Mouse (Mus musculus): Measurements from ENCODE around the gene Glyr1. TPM values are rescaled to one million over a fixed set of nuclear protein-coding genes. Genes with fewer than 3 reads are reported as not detected.

Gene Glyr1
- total and polyA plus RNA-seq, 2 experiments = 48.6 to 50.3 TPM

DNA sequence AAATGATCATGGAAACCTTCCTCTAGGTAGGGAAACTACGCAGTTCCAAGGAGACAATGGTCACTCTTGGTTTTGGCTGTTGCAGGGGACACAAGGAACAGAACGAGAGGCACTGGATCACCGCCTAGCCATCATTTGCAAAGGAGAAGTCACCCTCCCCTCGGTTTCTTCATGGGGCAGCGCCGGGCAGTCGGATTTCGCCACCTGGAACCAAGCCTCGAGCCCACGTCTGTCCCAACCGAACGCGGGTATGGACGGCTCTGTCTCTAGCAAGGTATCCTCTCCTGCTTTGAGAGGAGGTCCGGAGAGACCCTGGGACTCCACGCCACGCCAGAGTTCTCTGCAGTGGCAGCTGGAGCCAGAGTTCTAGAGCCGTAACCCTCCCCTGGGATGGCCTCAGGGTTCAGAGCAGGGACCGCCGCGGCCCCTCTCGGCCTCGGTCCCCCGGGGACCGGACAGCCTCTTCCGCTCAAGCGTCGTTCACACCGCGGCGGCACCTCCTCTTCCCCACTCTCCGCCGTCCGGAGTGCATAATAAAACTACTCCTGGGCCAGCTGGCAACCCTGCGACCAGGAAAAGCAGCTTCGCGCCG is 385 bp downstream of the Glyr1 start:
- peak; percentile 29 for DNase-seq (ENCODE audit: extremely low read depth, low read depth, low spot score)
- peak overlapping the region; percentile 84 for H3K4me3 ChIP-seq (ENCODE audit: insufficient read depth, low read depth, low read length)
- H3K4me1 ChIP-seq (ENCODE audit: control insufficient read depth, insufficient read depth, low read length) = peaks cover 6% of the 10 kb centered on the region
- no peak for TF ChIP-seq CTCF (IDR thresholded peaks at IDR 0.05; ENCODE audit: low read depth, low read length)
- TF ChIP-seq POLR2A (IDR thresholded peaks at IDR 0.05; ENCODE audit: extremely low read depth, insufficient read depth, low read length) = no peak
- H3K36me3 ChIP-seq (ENCODE audit: control insufficient read depth, insufficient read depth, low read length) = peaks cover 28% of the 10 kb centered on the region
- H3K27me3 ChIP-seq (ENCODE audit: control insufficient read depth, insufficient read depth, low read length) = no peaks in the 10 kb centered on the region
- under 1% methylated on average over 38 of the region's 38 CpGs for WGBS
- no peaks in the 10 kb centered on the region; the same call in 1 of the 2 replicates for H3K79me2 ChIP-seq (ENCODE audit: control insufficient read depth, insufficient read depth, low read length)
- H3K9ac ChIP-seq (ENCODE audit: low read depth, low read length) = peak overlapping the region; percentile 86
- H3K27ac ChIP-seq (replicated peaks; ENCODE audit: insufficient read depth, low read depth, low read length) = peak overlapping the region; percentile 74

DNA sequence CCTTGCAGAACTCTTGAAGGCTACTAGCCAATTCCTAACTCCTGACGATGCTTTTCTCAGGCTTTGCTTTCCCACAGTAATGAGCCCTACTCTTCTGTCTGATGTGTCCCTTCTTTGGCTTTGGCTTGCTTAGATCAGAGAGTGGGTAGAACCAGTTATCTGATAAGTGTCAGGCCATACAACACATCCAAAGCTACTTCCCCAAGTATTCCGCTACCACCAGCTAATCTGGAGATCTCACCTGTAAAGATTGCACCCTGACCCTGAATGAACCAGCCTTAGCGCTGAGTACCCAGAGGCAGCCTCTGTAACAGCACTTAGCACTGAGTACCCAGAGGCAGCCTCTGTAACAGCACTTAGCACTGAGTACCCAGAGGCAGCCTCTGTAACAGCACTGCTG is 4.3 kb downstream of the Glyr1 start:
- Histone ChIP-seq H3K9ac (ENCODE audit: low read depth, low read length) (no peak overlapping the region), H3K4me3 (ENCODE audit: insufficient read depth, low read depth, low read length) (no peak overlapping the region), H3K79me2 (ENCODE audit: control insufficient read depth, insufficient read depth, low read length) (no peaks in the 10 kb centered on the region; the same call in 1 of the 2 replicates), H3K4me1 (ENCODE audit: control insufficient read depth, insufficient read depth, low read length) (peaks cover 3% of the 10 kb centered on the region), H3K27me3 (ENCODE audit: control insufficient read depth, insufficient read depth, low read length) (no peaks in the 10 kb centered on the region), H3K27ac (replicated peaks; ENCODE audit: insufficient read depth, low read depth, low read length) (no peak overlapping the region), H3K36me3 (ENCODE audit: control insufficient read depth, insufficient read depth, low read length) (peaks cover 48% of the 10 kb centered on the region)
- TF ChIP-seq POLR2A (IDR thresholded peaks at IDR 0.05; ENCODE audit: extremely low read depth, insufficient read depth, low read length) (no peak), CTCF (IDR thresholded peaks at IDR 0.05; ENCODE audit: low read depth, low read length) (no peak)
- no peak for DNase-seq (ENCODE audit: extremely low read depth, low read depth, low spot score)
- over 99% methylated on average over 3 of the region's 3 CpGs for WGBS

DNA sequence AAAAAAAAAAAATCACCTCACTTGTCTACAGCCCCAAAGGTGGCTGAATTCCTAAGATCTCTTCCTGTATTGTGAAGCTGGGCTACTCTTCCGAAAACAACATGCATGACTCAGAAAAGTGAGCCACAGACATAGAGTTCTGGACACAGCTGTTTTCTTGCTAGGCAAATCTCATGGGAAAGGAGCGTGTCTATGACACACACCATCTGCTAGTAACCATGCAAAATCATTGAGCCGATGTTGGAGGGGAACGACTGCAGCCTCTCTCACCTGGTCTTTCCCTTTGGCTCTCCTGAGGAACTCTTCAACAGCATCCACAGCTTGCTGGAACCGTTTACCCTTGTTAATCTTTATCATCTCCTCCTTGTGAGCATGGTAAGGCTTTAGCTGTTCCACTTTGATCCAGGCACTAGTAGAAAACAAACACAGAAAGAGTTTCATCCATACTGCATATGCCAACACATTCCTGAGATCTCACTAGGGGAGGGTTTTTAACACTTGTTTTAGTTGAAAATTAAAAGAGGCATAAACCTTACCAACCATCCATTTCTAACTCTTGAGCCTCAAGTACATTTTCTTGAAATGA is 12.9 kb downstream of the Glyr1 start:
- H3K79me2 ChIP-seq (ENCODE audit: control insufficient read depth, insufficient read depth, low read length) = no peaks in the 10 kb centered on the region; the same call in 1 of the 2 replicates
- no peaks in the 10 kb centered on the region for H3K4me1 ChIP-seq (ENCODE audit: control insufficient read depth, insufficient read depth, low read length)
- TF ChIP-seq POLR2A (IDR thresholded peaks at IDR 0.05; ENCODE audit: extremely low read depth, insufficient read depth, low read length) = no peak
- TF ChIP-seq CTCF (IDR thresholded peaks at IDR 0.05; ENCODE audit: low read depth, low read length) = no peak
- H3K36me3 ChIP-seq (ENCODE audit: control insufficient read depth, insufficient read depth, low read length) = peaks cover 83% of the 10 kb centered on the region
- no peak overlapping the region for H3K27ac ChIP-seq (replicated peaks; ENCODE audit: insufficient read depth, low read depth, low read length)
- H3K4me3 ChIP-seq (ENCODE audit: insufficient read depth, low read depth, low read length) = no peak overlapping the region
- DNase-seq (ENCODE audit: extremely low read depth, low read depth, low spot score) = no peak
- WGBS = 86% methylated on average over 5 of the region's 5 CpGs
- H3K9ac ChIP-seq (ENCODE audit: low read depth, low read length) = no peak overlapping the region
- no peaks in the 10 kb centered on the region for H3K27me3 ChIP-seq (ENCODE audit: control insufficient read depth, insufficient read depth, low read length)

DNA sequence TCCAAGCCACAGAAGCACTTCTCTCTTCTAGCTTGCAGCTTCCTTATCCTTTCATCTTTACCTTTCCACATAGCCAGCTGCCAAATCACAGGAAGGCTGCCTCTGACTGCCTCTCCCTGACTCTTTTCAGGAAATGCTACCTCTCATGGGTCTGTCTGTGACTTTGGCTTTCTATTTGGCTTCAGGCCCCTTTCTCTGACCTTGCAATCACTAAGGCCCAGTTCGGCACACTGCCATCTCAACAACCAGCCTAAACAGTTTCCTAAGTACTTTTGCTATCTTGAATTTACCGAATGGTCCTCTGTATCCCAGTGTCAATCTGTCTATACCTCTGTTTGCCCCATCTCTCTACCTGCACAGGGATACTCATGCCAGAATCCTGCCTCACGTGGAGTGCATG is 14.1 kb downstream of the Glyr1 start:
- Histone ChIP-seq H3K9ac (ENCODE audit: low read depth, low read length) (no peak overlapping the region), H3K36me3 (ENCODE audit: control insufficient read depth, insufficient read depth, low read length) (peaks cover 90% of the 10 kb centered on the region), H3K4me3 (ENCODE audit: insufficient read depth, low read depth, low read length) (no peak overlapping the region), H3K79me2 (ENCODE audit: control insufficient read depth, insufficient read depth, low read length) (no peaks in the 10 kb centered on the region; the same call in 1 of the 2 replicates), H3K27me3 (ENCODE audit: control insufficient read depth, insufficient read depth, low read length) (no peaks in the 10 kb centered on the region), H3K27ac (replicated peaks; ENCODE audit: insufficient read depth, low read depth, low read length) (no peak overlapping the region), H3K4me1 (ENCODE audit: control insufficient read depth, insufficient read depth, low read length) (no peaks in the 10 kb centered on the region)
- no peak for DNase-seq (ENCODE audit: extremely low read depth, low read depth, low spot score)
- TF ChIP-seq CTCF (IDR thresholded peaks at IDR 0.05; ENCODE audit: low read depth, low read length) (no peak), POLR2A (IDR thresholded peaks at IDR 0.05; ENCODE audit: extremely low read depth, insufficient read depth, low read length) (no peak)
- WGBS = 90% methylated on average over 3 of the region's 3 CpGs

DNA sequence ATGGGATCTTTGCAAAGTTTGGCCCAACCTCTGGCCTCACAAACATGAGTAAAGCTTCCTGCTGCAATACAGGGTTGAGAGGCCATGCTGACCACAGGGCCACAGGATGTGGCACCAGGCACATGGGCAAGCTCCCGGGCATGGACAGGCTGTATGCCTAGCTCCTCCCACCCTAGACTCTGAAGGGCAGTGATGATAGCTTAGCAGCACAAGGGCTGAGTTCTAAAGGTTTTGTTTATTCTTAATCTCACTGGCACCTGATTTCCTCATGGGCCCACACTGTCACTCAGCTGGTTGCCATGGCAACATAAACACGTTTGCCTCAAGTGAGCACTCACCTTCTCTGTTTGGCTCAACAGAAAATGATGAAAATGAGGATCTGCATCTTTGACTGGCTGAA is 19.8 kb downstream of the Glyr1 start:
- H3K27ac ChIP-seq (replicated peaks; ENCODE audit: insufficient read depth, low read depth, low read length) = no peak overlapping the region
- no peaks in the 10 kb centered on the region for H3K27me3 ChIP-seq (ENCODE audit: control insufficient read depth, insufficient read depth, low read length)
- 0 out of 2 replicates have a peak, but pooled peaks cover 2% of the 10 kb centered on the region for H3K4me1 ChIP-seq (ENCODE audit: control insufficient read depth, insufficient read depth, low read length)
- WGBS = 7% methylated on average over 2 of the region's 2 CpGs
- no peak overlapping the region for H3K4me3 ChIP-seq (ENCODE audit: insufficient read depth, low read depth, low read length)
- no peak overlapping the region for H3K9ac ChIP-seq (ENCODE audit: low read depth, low read length)
- no peak for TF ChIP-seq POLR2A (IDR thresholded peaks at IDR 0.05; ENCODE audit: extremely low read depth, insufficient read depth, low read length)
- TF ChIP-seq CTCF (IDR thresholded peaks at IDR 0.05; ENCODE audit: low read depth, low read length) = no peak
- H3K36me3 ChIP-seq (ENCODE audit: control insufficient read depth, insufficient read depth, low read length) = peaks cover 85% of the 10 kb centered on the region
- DNase-seq (ENCODE audit: extremely low read depth, low read depth, low spot score) = peak; percentile 91
- no peaks in the 10 kb centered on the region for H3K79me2 ChIP-seq (ENCODE audit: control insufficient read depth, insufficient read depth, low read length)

DNA sequence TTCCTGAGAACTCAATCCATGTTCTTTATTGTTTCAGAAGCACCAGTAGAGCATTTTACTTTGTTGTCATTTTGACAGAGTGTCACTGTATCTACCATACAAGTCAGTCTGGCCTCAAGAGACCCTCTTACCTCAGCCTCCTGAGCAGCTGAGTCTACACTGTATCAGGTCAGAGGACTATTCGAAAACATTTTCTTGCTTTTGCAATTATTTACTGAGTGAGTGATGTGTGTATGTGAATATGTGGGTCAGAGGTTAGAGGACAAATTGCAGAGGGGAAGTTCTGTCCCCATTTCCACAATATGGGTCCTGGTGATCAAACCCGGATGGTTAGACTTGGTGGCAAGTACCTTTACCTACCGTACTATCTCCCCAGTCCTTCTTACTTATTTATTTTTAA is 25.6 kb downstream of the Glyr1 start:
- Histone ChIP-seq H3K27ac (replicated peaks; ENCODE audit: insufficient read depth, low read depth, low read length) (0 out of 2 replicates have a peak overlapping the region, but pooled peaks have one; percentile 1), H3K9ac (ENCODE audit: low read depth, low read length) (no peak overlapping the region), H3K4me1 (ENCODE audit: control insufficient read depth, insufficient read depth, low read length) (no peaks in the 10 kb centered on the region), H3K79me2 (ENCODE audit: control insufficient read depth, insufficient read depth, low read length) (no peaks in the 10 kb centered on the region), H3K27me3 (ENCODE audit: control insufficient read depth, insufficient read depth, low read length) (no peaks in the 10 kb centered on the region), H3K36me3 (ENCODE audit: control insufficient read depth, insufficient read depth, low read length) (peaks cover 87% of the 10 kb centered on the region), H3K4me3 (ENCODE audit: insufficient read depth, low read depth, low read length) (no peak overlapping the region)
- 33% methylated on average over 3 of the region's 3 CpGs for WGBS
- TF ChIP-seq CTCF (IDR thresholded peaks at IDR 0.05; ENCODE audit: low read depth, low read length) = no peak
- TF ChIP-seq POLR2A (IDR thresholded peaks at IDR 0.05; ENCODE audit: extremely low read depth, insufficient read depth, low read length) = no peak
- DNase-seq (ENCODE audit: extremely low read depth, low read depth, low spot score) = peak; percentile 73
